Mouse (Mus musculus): ENCODE results near the gene Zcchc2. TPM values are rescaled to one million over a fixed set of nuclear protein-coding genes. Genes with fewer than 3 reads are reported as not detected.

Gene Zcchc2
- total and polyA plus RNA-seq, 3 experiments, result 6.6 to 9.8 (median 8.3) TPM

GRCm38 (mm10) chr1:106030886-106031285, 40.7 kb downstream of the Zcchc2 start:
- H3K27me3 ChIP-seq (ENCODE audit: control insufficient read depth, insufficient read depth, low read length), result no peaks in the 10 kb centered on the region
- no peak overlapping the region for H3K27ac ChIP-seq
- no peak overlapping the region for H3K9ac ChIP-seq (ENCODE audit: low read depth, low read length)
- no peak overlapping the region for H3K4me3 ChIP-seq
- no peaks in the 10 kb centered on the region for H3K4me1 ChIP-seq (ENCODE audit: control insufficient read depth, insufficient read depth, low read length)
- intact Hi-C loops (cut with DNase I), result loop anchor here (10.0 kb wide), 1 partner anchor 286 kb away; no protein-coding TSS in a partner anchor
- TF ChIP-seq POLR2A (IDR thresholded peaks at IDR 0.05; ENCODE audit: insufficient read depth, low read depth, low read length), result no peak
- TF ChIP-seq CTCF (IDR thresholded peaks at IDR 0.05), result no peak
- TF ChIP-seq EP300 (IDR thresholded peaks at IDR 0.05; ENCODE audit: insufficient read depth, low read depth, low read length), result no peak
- no peaks in the 10 kb centered on the region for H3K36me3 ChIP-seq (ENCODE audit: control insufficient read depth, insufficient read depth, low read length)
- DNase-seq, result no peak
- no peaks in the 10 kb centered on the region for H3K79me2 ChIP-seq (replicated peaks; ENCODE audit: control insufficient read depth, insufficient read depth, low read length)
- 98% methylated on average over 2 of the region's 2 CpGs for WGBS

GRCm38 (mm10) chr1:106031908-106032307, 41.7 kb downstream of the Zcchc2 start:
- Histone ChIP-seq H3K4me3 (no peak overlapping the region), H3K27me3 (ENCODE audit: control insufficient read depth, insufficient read depth, low read length) (no peaks in the 10 kb centered on the region), H3K27ac (no peak overlapping the region), H3K4me1 (ENCODE audit: control insufficient read depth, insufficient read depth, low read length) (peaks cover 1% of the 10 kb centered on the region; the same call in 1 of the 2 replicates), H3K79me2 (replicated peaks; ENCODE audit: control insufficient read depth, insufficient read depth, low read length) (no peaks in the 10 kb centered on the region), H3K36me3 (ENCODE audit: control insufficient read depth, insufficient read depth, low read length) (no peaks in the 10 kb centered on the region), H3K9ac (ENCODE audit: low read depth, low read length) (no peak overlapping the region)
- 78% methylated on average over 6 of the region's 6 CpGs for WGBS
- intact Hi-C loops (cut with DNase I), result loop anchor here (10.0 kb wide), 1 partner anchor 287 kb away; no protein-coding TSS in a partner anchor
- no peak for DNase-seq
- TF ChIP-seq POLR2A (IDR thresholded peaks at IDR 0.05; ENCODE audit: insufficient read depth, low read depth, low read length), result no peak
- no peak for TF ChIP-seq CTCF (IDR thresholded peaks at IDR 0.05)
- no peak for TF ChIP-seq EP300 (IDR thresholded peaks at IDR 0.05; ENCODE audit: insufficient read depth, low read depth, low read length)

GRCm38 (mm10) chr1:106034776-106035175, 44.6 kb downstream of the Zcchc2 start:
- H3K4me1 ChIP-seq (ENCODE audit: control insufficient read depth, insufficient read depth, low read length), result peaks cover 3% of the 10 kb centered on the region
- no peak for DNase-seq
- H3K79me2 ChIP-seq (replicated peaks; ENCODE audit: control insufficient read depth, insufficient read depth, low read length), result no peaks in the 10 kb centered on the region
- intact Hi-C loops (cut with DNase I), result loop anchor here (5.0 to 10.0 kb wide), 2 partner anchors 290 to 372 kb away; partner anchors contain the start of genes Pign and Relch
- WGBS, result 81% methylated on average over 7 of the region's 7 CpGs
- TF ChIP-seq EP300 (IDR thresholded peaks at IDR 0.05; ENCODE audit: insufficient read depth, low read depth, low read length) (no peak), POLR2A (IDR thresholded peaks at IDR 0.05; ENCODE audit: insufficient read depth, low read depth, low read length) (no peak), CTCF (IDR thresholded peaks at IDR 0.05) (no peak)
- no peak overlapping the region for H3K27ac ChIP-seq
- no peak overlapping the region for H3K9ac ChIP-seq (ENCODE audit: low read depth, low read length)
- no peaks in the 10 kb centered on the region for H3K27me3 ChIP-seq (ENCODE audit: control insufficient read depth, insufficient read depth, low read length)
- no peaks in the 10 kb centered on the region for H3K36me3 ChIP-seq (ENCODE audit: control insufficient read depth, insufficient read depth, low read length)
- H3K4me3 ChIP-seq, result no peak overlapping the region

- Histone ChIP-seq H3K79me2 (replicated peaks; ENCODE audit: control insufficient read depth, insufficient read depth, low read length) (no peaks in the 10 kb centered on the region), H3K4me1 (ENCODE audit: control insufficient read depth, insufficient read depth, low read length) (peaks cover 3% of the 10 kb centered on the region), H3K4me3 (no peak overlapping the region), H3K27ac (no peak overlapping the region), H3K27me3 (ENCODE audit: control insufficient read depth, insufficient read depth, low read length) (no peaks in the 10 kb centered on the region), H3K36me3 (ENCODE audit: control insufficient read depth, insufficient read depth, low read length) (no peaks in the 10 kb centered on the region), H3K9ac (ENCODE audit: low read depth, low read length) (no peak overlapping the region)
- TF ChIP-seq CTCF (IDR thresholded peaks at IDR 0.05) (peak; percentile 97), EP300 (IDR thresholded peaks at IDR 0.05; ENCODE audit: insufficient read depth, low read depth, low read length) (0 out of 2 replicates have a peak, but pooled peaks have one; percentile 33), POLR2A (IDR thresholded peaks at IDR 0.05; ENCODE audit: insufficient read depth, low read depth, low read length) (no peak)
- intact Hi-C loops (cut with DNase I), result loop anchor here (1.0 to 10.0 kb wide), 4 partner anchors 42 to 375 kb away; partner anchors contain the start of genes Pign and Relch
- DNase-seq, result peak; percentile 53 to 75
- WGBS, result 60% methylated on average over 19 of the region's 19 CpGs
Observed at GRCm38 (mm10) chr1:106036861-106037599, 46.8 kb downstream of the Zcchc2 start.

GRCm38 (mm10) chr1:106039326-106039725, 49.1 kb downstream of the Zcchc2 start:
- intact Hi-C loops (cut with DNase I), result loop anchor here (5.0 to 10.0 kb wide), 2 partner anchors 295 to 377 kb away; partner anchors contain the start of genes Pign and Relch
- no peaks in the 10 kb centered on the region for H3K79me2 ChIP-seq (replicated peaks; ENCODE audit: control insufficient read depth, insufficient read depth, low read length)
- DNase-seq, result no peak
- H3K27me3 ChIP-seq (ENCODE audit: control insufficient read depth, insufficient read depth, low read length), result no peaks in the 10 kb centered on the region
- no peak overlapping the region for H3K27ac ChIP-seq
- 24% methylated on average over 6 of the region's 6 CpGs for WGBS
- no peak for TF ChIP-seq CTCF (IDR thresholded peaks at IDR 0.05)
- TF ChIP-seq EP300 (IDR thresholded peaks at IDR 0.05; ENCODE audit: insufficient read depth, low read depth, low read length), result no peak
- TF ChIP-seq POLR2A (IDR thresholded peaks at IDR 0.05; ENCODE audit: insufficient read depth, low read depth, low read length), result no peak
- H3K9ac ChIP-seq (ENCODE audit: low read depth, low read length), result no peak overlapping the region
- peaks cover 11% of the 10 kb centered on the region for H3K4me1 ChIP-seq (ENCODE audit: control insufficient read depth, insufficient read depth, low read length)
- no peak overlapping the region for H3K4me3 ChIP-seq
- H3K36me3 ChIP-seq (ENCODE audit: control insufficient read depth, insufficient read depth, low read length), result no peaks in the 10 kb centered on the region

GRCm38 (mm10) chr1:106040271-106040670, 50.1 kb downstream of the Zcchc2 start:
- Histone ChIP-seq H3K27ac (no peak overlapping the region), H3K4me3 (no peak overlapping the region), H3K79me2 (replicated peaks; ENCODE audit: control insufficient read depth, insufficient read depth, low read length) (no peaks in the 10 kb centered on the region), H3K36me3 (ENCODE audit: control insufficient read depth, insufficient read depth, low read length) (no peaks in the 10 kb centered on the region), H3K27me3 (ENCODE audit: control insufficient read depth, insufficient read depth, low read length) (no peaks in the 10 kb centered on the region), H3K9ac (ENCODE audit: low read depth, low read length) (no peak overlapping the region), H3K4me1 (ENCODE audit: control insufficient read depth, insufficient read depth, low read length) (peaks cover 11% of the 10 kb centered on the region)
- no peak for TF ChIP-seq EP300 (IDR thresholded peaks at IDR 0.05; ENCODE audit: insufficient read depth, low read depth, low read length)
- TF ChIP-seq POLR2A (IDR thresholded peaks at IDR 0.05; ENCODE audit: insufficient read depth, low read depth, low read length), result no peak
- no peak for TF ChIP-seq CTCF (IDR thresholded peaks at IDR 0.05)
- intact Hi-C loops (cut with DNase I), result no loop called here
- no peak for DNase-seq
- WGBS, result 90% methylated on average over 4 of the region's 4 CpGs

All from heart, adult 2 months (tissue).